Mouse (Mus musculus): ENCODE measurements around the gene Usp50.

Usp50 gene

DNA sequence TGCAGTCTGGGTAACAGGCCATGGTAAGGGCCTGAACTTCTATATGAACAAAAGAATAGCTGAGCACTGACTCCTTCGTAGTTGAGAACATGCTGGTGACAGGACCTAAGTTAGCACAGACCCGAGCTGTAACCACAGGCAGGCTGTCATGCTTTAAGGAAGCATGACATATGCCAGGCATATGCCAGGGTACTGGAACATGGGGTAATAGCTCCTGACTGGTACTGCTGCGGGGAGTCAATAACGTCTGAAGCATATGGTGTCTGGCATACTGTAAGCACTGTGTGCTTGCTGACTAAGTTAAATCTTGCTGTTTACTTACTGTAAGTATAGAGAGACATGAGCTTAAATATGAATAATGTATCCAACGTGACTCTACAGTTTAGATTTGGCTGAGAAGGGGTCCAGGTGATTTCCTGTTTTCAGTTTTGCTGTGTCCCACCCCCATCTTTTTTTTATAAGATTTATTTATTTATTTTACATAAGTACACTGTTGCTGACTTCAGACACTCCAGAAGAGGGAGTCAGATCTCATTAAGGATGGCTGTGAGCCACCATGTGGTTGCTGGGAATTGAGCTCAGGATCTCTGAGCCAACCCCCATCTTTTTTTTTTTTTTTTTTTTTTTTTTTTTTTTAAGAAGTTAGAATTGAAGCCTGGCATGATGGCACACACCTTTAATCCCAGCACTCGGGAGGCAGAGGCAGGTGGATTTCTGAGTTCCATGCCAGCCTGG is 47.8 kb downstream of the Usp50 start:
- DNase-seq = no peak

GRCm38 (mm10) chr2:126730502-126730901 is 52.8 kb downstream of the Usp50 start:
- no peak for DNase-seq

- no peak for DNase-seq
Measured at GRCm38 (mm10) chr2:126729207-126729606, 54.1 kb downstream of the Usp50 start.

DNA sequence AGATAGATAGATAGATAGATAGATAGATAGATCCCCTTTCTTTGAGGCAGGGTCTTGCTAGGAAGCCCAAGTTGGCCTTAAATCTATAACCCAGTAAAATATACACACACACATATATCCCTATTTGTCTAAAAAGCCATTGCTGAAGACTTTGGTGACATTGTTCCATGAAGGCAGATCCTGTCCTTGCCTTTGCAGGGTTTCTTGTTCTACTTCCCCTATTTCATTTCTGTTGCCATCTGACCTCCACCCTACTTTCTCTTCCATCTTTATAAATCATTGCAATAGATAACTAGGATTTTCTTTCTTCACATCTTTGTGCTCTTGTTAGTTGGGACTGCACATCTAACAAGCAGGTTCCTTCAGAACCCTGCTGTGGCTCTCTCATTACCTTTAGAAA is 70.3 kb downstream of the Usp50 start:
- no peak for DNase-seq

GRCm38 (mm10) chr2:126712526-126712925 is 70.7 kb downstream of the Usp50 start:
- no peak for DNase-seq

DNA sequence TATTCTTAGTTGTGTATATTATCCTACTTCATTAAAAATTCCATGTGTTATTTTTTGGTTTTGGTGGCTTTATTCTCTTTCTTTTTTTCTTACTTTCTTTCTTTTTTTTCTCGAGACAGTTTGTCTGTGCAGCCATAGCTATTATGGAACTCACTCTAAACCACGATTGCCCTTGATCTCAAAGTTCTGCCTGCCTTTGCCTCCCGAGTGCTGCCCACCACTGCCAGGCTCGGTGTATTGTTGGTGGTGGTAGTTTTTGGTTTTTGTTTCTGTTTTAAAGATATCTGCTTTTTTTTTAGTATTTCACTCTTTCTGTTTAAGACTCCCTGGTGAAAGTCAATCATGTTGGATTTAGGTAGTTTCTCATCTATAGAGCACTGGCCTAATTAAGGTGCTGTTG is 74.9 kb downstream of the Usp50 start:
- DNase-seq = no peak

- no peak for DNase-seq
Measured at GRCm38 (mm10) chr2:126707438-126707779, 75.9 kb downstream of the Usp50 start.

- peak; percentile 98 to 99 for DNase-seq
Measured at GRCm38 (mm10) chr2:126706759-126707437, 76.4 kb downstream of the Usp50 start, which contains the start of gene Usp8. Gene Usp8 (plus strand): TSS chr2:126707328.

DNA sequence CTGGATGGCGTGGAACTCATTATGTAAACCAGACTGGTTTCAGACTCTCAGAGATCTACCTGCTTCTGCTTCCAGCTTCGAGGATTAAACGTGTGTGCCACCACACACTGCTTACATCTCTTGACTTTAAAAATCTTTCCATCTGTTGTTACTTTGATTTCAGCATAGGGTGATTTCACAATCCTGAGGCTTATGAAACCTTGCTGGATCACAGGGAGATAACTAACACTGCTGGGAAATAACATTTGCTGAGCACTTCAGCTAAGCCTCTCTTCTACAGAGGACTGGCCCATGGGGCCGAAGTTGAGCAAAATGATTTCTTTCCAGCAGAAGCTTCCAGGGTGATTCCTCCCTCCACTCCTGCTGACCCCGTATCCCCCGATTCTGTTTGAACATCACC is 88.0 kb downstream of the Usp50 start:
- DNase-seq = no peak

- DNase-seq = no peak
Measured at GRCm38 (mm10) chr2:126691290-126691689, 92.0 kb downstream of the Usp50 start.

GRCm38 (mm10) chr2:126682937-126683336 is 100.3 kb downstream of the Usp50 start:
- DNase-seq = no peak

GRCm38 (mm10) chr2:126682333-126682732 is 100.9 kb downstream of the Usp50 start:
- peak in 1 of 2 experiments; percentile 13 for DNase-seq

GRCm38 (mm10) chr2:126677366-126677765 is 105.9 kb downstream of the Usp50 start:
- no peak for DNase-seq

DNA sequence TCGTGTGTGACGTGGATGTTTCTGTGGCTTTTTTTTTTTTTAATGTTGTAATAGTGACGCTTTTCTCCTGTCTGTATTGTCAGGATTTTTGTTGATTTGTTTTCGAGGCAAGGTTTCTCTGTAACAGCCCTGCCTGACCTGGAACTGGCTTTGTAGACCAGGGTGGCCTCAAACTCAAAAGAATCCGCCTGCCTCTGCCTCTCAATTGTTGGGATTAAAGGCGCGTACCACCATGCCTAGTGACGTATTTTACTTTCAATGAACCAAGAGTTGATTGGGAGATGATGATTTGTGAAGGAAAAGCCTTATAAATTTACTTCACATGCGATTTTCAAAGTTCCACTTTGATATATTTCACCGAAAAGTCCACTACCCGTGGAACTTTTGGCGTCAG is 107.2 kb downstream of the Usp50 start, which contains the start of gene Gabpb1:
Gene Gabpb1 (minus strand): TSS at position 216 of the 394 bp plus-strand sequence.
- peak in 1 of 2 experiments; percentile 15 for DNase-seq

DNA sequence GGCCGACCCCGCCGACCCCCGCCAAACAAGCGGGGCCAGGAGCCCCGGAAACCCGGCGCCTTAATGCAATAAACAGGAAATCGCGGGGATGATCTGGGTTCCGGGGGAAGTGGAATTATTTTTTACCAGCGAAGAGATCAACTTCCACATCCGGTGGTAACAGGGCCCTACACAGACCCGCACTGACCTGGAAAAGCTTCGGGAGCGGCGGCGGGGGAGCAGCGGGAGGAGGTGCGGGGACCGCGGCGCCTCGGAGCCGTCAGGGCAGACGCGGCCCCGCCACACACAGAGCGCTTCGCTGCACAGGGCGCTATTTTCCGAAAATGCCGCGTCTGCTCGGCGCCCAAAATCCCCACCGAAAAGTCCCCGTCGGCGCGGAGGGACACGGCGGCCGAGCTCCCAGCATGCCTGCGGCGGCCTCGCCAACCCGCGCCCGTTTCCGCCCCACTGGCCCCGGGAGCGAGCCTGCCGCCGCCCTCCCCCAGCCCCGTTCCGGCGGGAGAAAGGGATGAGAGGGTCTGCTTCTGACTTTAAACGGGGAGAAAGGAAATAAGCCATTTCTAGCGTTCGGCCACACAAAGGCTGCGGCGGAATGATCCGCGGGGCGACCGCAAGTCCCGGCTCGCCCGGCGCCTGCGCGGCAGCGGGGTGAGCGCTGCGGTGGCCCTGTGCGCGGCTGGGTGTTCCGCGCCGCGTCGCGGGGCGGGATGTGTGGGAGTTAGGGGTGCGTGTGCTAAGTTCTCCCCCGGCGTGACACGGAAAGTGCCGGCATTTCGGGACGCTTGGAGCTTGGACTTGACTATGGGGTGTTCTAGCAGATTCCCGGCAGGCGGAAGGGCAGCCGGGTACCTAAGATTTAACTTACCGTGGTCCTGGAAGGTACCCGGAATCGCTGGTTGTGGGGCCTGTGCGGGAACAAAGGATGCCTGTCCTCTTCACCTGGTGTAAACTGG is 107.8 kb downstream of the Usp50 start:
- peak; percentile 89 to 95 for DNase-seq

DNA sequence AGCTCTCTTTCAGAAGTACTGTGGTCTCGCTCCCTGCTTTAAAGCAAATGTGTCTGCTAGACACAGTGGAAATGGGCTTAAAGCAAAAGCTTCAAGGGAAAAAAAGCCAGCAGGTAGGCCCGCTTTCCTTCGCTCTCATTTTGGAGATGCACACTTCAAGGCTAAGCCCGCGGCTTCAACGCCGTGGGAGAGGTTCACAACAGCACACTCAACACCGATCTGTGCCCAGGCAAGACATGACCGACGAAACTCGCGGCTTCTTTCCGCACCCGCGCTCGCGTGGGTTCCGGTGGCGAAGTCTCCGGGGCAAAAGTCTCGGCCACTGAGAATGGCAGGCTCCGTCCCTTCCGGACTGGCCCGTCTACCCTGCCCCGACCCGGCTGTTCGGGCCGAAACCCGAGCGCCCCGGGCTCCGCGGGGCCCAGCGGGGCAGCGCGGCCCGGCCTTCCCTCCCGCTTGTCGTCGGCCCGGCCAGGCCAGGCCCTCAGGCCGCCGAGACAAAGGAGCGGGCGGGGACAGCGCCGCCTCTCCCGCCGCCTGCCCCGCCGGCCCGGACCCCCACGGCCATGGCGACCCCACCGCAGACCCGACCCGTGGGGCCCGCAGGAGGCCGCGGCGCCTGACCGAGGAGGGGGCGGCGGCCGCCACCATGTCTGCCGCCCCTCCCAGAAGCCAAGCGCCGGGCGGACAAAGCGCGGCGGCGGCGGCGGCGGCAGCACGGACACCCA is 108.7 kb downstream of the Usp50 start:
- peak; percentile 65 to 77 for DNase-seq

DNA sequence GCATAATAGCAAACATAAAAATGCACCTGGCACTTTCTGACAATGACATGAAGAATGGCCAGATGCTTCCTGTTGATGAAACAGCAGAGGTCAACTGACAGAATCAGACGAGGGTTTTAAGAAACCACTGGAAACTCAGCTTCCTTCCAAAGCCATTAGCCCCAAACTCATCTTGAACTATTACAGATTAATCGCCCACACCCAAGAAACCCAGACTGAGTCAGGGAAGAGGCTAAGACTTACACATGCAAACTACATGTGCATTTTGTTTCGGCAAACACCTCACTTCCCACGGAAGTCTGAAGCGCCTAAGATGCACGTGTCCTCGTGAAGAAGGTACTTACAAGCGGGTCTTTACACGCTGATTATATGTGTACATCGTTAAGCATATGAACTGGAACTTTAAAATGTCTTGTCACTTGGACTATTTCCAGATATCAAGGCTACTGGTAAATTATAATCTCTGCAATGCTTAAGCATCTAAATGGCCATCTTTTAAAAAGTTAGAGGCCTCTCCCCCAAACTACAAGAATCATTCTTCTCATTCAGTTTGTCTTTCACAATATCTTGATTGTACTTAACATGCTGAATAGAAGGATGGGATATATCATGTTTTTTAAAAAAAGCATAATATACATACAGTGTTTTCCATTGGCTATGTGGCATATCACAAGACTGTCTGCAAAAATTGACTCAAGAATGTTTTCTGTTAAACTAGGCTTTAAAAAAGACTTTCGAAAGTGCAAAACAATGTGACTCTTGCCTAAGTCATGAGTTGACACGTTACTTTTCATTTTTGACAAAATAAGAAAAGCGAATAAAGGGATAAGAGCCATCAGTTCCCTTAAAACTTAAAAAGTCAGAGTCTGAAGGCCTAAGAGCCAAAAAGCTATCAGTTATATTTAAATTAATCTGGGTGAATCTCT is 109.7 kb downstream of the Usp50 start:
- DNase-seq = peak in 1 of 2 experiments; percentile 14

GRCm38 (mm10) chr2:126668621-126669252 is 114.5 kb downstream of the Usp50 start:
- DNase-seq = no peak

DNA sequence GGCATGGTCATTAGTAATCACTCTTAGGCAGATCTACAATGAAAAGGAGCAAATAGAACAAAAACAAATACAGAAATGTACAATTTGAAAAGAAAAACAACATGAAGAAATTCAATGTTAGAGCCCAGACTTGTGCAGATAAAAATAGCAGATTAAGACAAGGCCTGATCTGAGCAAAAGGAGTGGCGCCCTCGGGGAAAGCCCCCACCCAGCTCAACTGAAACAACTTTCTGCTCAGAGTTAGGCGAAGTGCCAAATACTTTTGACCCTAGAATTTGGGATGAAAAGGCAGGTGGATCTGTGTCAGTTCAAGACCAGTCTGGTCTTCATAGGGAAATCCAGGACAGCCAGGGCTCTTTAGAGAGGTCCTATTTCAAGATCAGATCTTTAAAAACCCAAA is 117.3 kb downstream of the Usp50 start:
- DNase-seq = no peak

DNA sequence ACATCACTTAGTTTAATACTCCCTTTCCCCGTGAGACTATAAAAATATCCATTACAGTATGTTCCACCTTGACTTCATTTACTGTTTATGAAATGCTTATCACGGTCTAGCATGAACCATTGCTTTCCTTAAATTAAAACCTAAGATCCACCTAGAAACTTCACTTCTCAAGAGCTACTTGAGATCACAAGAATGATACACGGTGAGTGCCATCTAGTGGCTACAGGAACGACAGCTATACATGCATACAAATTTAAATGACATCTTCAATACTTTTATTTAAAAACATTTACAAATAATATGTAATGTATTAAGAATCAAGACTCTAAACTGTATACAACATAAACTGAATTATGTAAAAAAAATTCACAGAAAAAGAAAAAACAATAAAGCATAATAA is 119.8 kb downstream of the Usp50 start:
- DNase-seq = peak; percentile 46 to 57

Measured in kidney, postnatal 4 days (tissue).